Mouse (Mus musculus): ENCODE measurements around the gene Aurkaip1. TPM values are rescaled to one million over a fixed set of nuclear protein-coding genes. Genes with fewer than 3 reads are reported as not detected.
A peak's percentile ranks its signal among the peaks of the same experiment; 100 is the strongest.

Aurkaip1 gene
- total RNA-seq, 2 experiments from 2014 or later = 99.6 to 104 TPM

- DNase-seq (ENCODE audit: low spot score in 2 of 2) = no peak
- intact Hi-C loops (cut with DNase I) = no loop called here
These were observed 13.5 kb upstream of the Aurkaip1 start for GRCm38 (mm10) chr4:155817533-155817932.

- no peak for DNase-seq (ENCODE audit: low spot score in 2 of 2)
- intact Hi-C loops (cut with DNase I) = no loop called here
These were observed 10.0 kb upstream of the Aurkaip1 start for GRCm38 (mm10) chr4:155821025-155821424.

- no peak for DNase-seq (ENCODE audit: low spot score in 2 of 2)
- intact Hi-C loops (cut with DNase I) = no loop called here
These were observed 7.6 kb upstream of the Aurkaip1 start for GRCm38 (mm10) chr4:155823443-155823842.

- no peak for DNase-seq (ENCODE audit: low spot score in 2 of 2)
- intact Hi-C loops (cut with DNase I) = no loop called here
These were observed 1.2 kb upstream of the Aurkaip1 start for GRCm38 (mm10) chr4:155829866-155830265.

GRCm38 (mm10) chr4:155830596-155830995 lies 476 bp upstream of the Aurkaip1 start:
- no peak for DNase-seq (ENCODE audit: low spot score in 2 of 2)
- intact Hi-C loops (cut with DNase I) = no loop called here

GRCm38 (mm10) chr4:155831831-155832230 lies 759 bp downstream of the Aurkaip1 start:
- DNase-seq (ENCODE audit: low spot score in 2 of 2) = no peak
- intact Hi-C loops (cut with DNase I) = loop anchor here (1.0 kb wide), 2 partner anchors 20 to 29 kb away; partner anchors contain the start of gene Ccnl2

- no peak for DNase-seq (ENCODE audit: low spot score in 2 of 2)
- intact Hi-C loops (cut with DNase I) = no loop called here
These were observed 1.2 kb downstream of the Aurkaip1 start for GRCm38 (mm10) chr4:155832321-155832720.

GRCm38 (mm10) chr4:155833234-155833633 lies 2.2 kb downstream of the Aurkaip1 start:
- intact Hi-C loops (cut with DNase I) = no loop called here
- no peak for DNase-seq (ENCODE audit: low spot score in 2 of 2)

- peak; percentile 73 to 82 for DNase-seq (ENCODE audit: low spot score in 2 of 2)
- intact Hi-C loops (cut with DNase I) = no loop called here
These were observed 2.8 kb downstream of the Aurkaip1 start for GRCm38 (mm10) chr4:155833836-155834235.

GRCm38 (mm10) chr4:155837404-155838010 lies 6.4 kb downstream of the Aurkaip1 start:
- intact Hi-C loops (cut with DNase I) = no loop called here
- no peak for DNase-seq (ENCODE audit: low spot score in 2 of 2)

- no peak for DNase-seq (ENCODE audit: low spot score in 2 of 2)
- intact Hi-C loops (cut with DNase I) = no loop called here
These were observed 7.4 kb downstream of the Aurkaip1 start for GRCm38 (mm10) chr4:155838187-155839153.

- intact Hi-C loops (cut with DNase I) = no loop called here
- no peak for DNase-seq (ENCODE audit: low spot score in 2 of 2)
These were observed 8.4 kb downstream of the Aurkaip1 start, which contains the start of gene Mxra8 for GRCm38 (mm10) chr4:155839483-155839910. Gene Mxra8, plus strand, starts transcription at chr4:155839680.

- no peak for DNase-seq (ENCODE audit: low spot score in 2 of 2)
- intact Hi-C loops (cut with DNase I) = no loop called here
These were observed 9.3 kb downstream of the Aurkaip1 start for GRCm38 (mm10) chr4:155840076-155841002.

GRCm38 (mm10) chr4:155841003-155841454 lies 10.0 kb downstream of the Aurkaip1 start:
- peak in 1 of 2 experiments; percentile 29 for DNase-seq (ENCODE audit: low spot score in 2 of 2)

GRCm38 (mm10) chr4:155841651-155842270 lies 10.7 kb downstream of the Aurkaip1 start:
- DNase-seq (ENCODE audit: low spot score in 2 of 2) = no peak
- intact Hi-C loops (cut with DNase I) = no loop called here

More at GRCm38 (mm10) chr4:155841003-155841454, 10.0 kb downstream of the Aurkaip1 start:
- intact Hi-C loops (cut with DNase I) = no loop called here

- intact Hi-C loops (cut with DNase I) = no loop called here
- no peak for DNase-seq (ENCODE audit: low spot score in 2 of 2)
These were observed 12.2 kb downstream of the Aurkaip1 start for GRCm38 (mm10) chr4:155843231-155843630.

- intact Hi-C loops (cut with DNase I) = no loop called here
- DNase-seq (ENCODE audit: low spot score in 2 of 2) = peak; percentile 92 to 93
These were observed 16.0 kb downstream of the Aurkaip1 start, which contains the start of gene Dvl1 for GRCm38 (mm10) chr4:155846871-155847578. Gene Dvl1, plus strand, starts transcription at chr4:155847402.

Data from left cerebral cortex, postnatal 25 days (tissue).